Mouse (Mus musculus) cerebellum, postnatal 25 days (tissue): ENCODE measurements around the gene Rab3c.

Experiments used
- DNase-seq, 2 experiments: peaks; one replicate each; pipeline ENCODE4 v3.0.0; 2021; ENCODE audit warnings: mixed read lengths in 2 of 2

Rab3c gene

GRCm38 (mm10) chr13:110280563-110281144 is at the start of gene Rab3c:
TSS of gene Rab3c (minus strand) at chr13:110280996.
- peak; percentile 61 to 67 for DNase-seq

- peak in 1 of 2 experiments; percentile 14 for DNase-seq
Observed at GRCm38 (mm10) chr13:110318746-110319145, 38.0 kb upstream of the Rab3c start.

GRCm38 (mm10) chr13:110307188-110307587 is 26.4 kb upstream of the Rab3c start:
- DNase-seq: no peak

- no peak for DNase-seq
Observed at GRCm38 (mm10) chr13:110297112-110297511, 16.3 kb upstream of the Rab3c start.

GRCm38 (mm10) chr13:110288499-110288898 is 7.7 kb upstream of the Rab3c start:
- DNase-seq: no peak

- DNase-seq: no peak
Observed at GRCm38 (mm10) chr13:110283781-110284180, 3.0 kb upstream of the Rab3c start.

- peak; percentile 84 to 88 for DNase-seq
Observed at GRCm38 (mm10) chr13:110280028-110280562, 701 bp downstream of the Rab3c start.

GRCm38 (mm10) chr13:110278976-110279736 is 1.6 kb downstream of the Rab3c start:
- DNase-seq: peak; percentile 18 to 39

- DNase-seq: no peak
Observed at GRCm38 (mm10) chr13:110277709-110278108, 3.1 kb downstream of the Rab3c start.

- no peak for DNase-seq
Observed at GRCm38 (mm10) chr13:110275471-110275870, 5.3 kb downstream of the Rab3c start.

- DNase-seq: no peak
Observed at GRCm38 (mm10) chr13:110260649-110261048, 20.1 kb downstream of the Rab3c start.

- peak in 1 of 2 experiments; percentile 35 for DNase-seq
Observed at GRCm38 (mm10) chr13:110251453-110251852, 29.3 kb downstream of the Rab3c start.

- no peak for DNase-seq
Observed at GRCm38 (mm10) chr13:110248481-110248880, 32.3 kb downstream of the Rab3c start.

- no peak for DNase-seq
Observed at GRCm38 (mm10) chr13:110238970-110239369, 41.8 kb downstream of the Rab3c start.

- peak; percentile 27 to 28 for DNase-seq
Observed at GRCm38 (mm10) chr13:110237209-110237935, 43.4 kb downstream of the Rab3c start.

- no peak for DNase-seq
Observed at GRCm38 (mm10) chr13:110233364-110233763, 47.4 kb downstream of the Rab3c start.

GRCm38 (mm10) chr13:110231086-110231688 is 49.6 kb downstream of the Rab3c start:
- DNase-seq: peak in 1 of 2 experiments; percentile 26

- no peak for DNase-seq
Observed at GRCm38 (mm10) chr13:110230046-110230445, 50.8 kb downstream of the Rab3c start.

- DNase-seq: no peak
Observed at GRCm38 (mm10) chr13:110219195-110219594, 61.6 kb downstream of the Rab3c start.

GRCm38 (mm10) chr13:110218497-110218896 is 62.3 kb downstream of the Rab3c start:
- no peak for DNase-seq

GRCm38 (mm10) chr13:110211526-110212075 is 69.2 kb downstream of the Rab3c start:
- DNase-seq: no peak

- no peak for DNase-seq
Observed at GRCm38 (mm10) chr13:110198906-110199305, 81.9 kb downstream of the Rab3c start.

GRCm38 (mm10) chr13:110190039-110190438 is 90.8 kb downstream of the Rab3c start:
- DNase-seq: no peak
